Mouse (Mus musculus): ENCODE results near the gene Pjvk. TPM values are rescaled to one million over a fixed set of nuclear protein-coding genes. Genes with fewer than 3 reads are reported as not detected.
A peak's percentile ranks its signal among the peaks of the same experiment; 100 is the strongest.

Pjvk gene
- polyA plus RNA-seq, 1 experiment from 2014 or later, result 1.3 TPM

DNA sequence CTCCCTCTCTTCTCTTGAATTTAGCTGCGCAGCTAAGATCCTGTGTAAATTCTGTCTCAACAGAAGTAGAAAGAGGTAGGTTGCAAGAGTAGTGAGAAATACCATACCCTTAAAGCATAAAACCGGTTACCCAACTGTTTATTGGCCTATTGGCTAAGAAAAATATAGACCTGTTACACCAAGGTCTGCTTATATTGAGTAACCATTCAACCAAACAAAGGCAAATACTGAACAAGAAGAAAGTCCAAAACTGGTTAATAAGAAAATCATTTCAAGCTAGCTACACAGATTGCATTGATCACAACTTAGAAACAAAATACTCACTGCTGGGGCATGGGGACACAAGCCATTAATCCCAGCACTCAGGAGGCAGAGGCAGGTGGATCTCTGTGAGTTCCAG, 8.6 kb upstream of the Pjvk start:
- Histone ChIP-seq H3K9ac (no peak overlapping the region), H3K36me3 (replicated peaks) (peaks cover 84% of the 10 kb centered on the region), H3K4me3 (replicated peaks) (no peak overlapping the region), H3K9me3 (no peaks in the 10 kb centered on the region), H3K4me1 (no peaks in the 10 kb centered on the region), H3K27ac (no peak overlapping the region), H3K27me3 (no peaks in the 10 kb centered on the region), H3K4me2 (no peak overlapping the region)
- no peak for ATAC-seq (ENCODE audit: low FRiP score)
- WGBS, result 94% methylated on average over 2 of the region's 2 CpGs

DNA sequence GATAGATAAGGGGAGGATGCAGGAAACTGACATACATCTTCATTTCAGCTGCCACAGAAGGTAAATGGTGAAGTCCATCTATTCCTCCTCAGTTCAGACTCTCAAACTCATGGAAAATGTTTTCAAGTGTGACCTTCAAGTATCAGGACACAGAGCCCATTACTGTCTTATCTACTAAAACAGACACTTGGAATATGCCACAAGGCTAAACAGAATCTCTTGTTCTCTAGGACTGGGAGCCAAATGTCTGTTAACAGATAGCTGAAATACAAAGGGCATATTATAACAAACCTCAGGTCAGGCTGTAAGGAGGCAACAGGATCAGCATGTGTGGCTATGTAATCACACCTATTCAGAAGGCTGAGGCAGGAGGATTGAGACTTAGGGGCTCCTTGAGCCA, 4.5 kb upstream of the Pjvk start:
- Histone ChIP-seq H3K27ac (no peak overlapping the region), H3K4me1 (peaks cover 13% of the 10 kb centered on the region), H3K9me3 (no peaks in the 10 kb centered on the region), H3K27me3 (no peaks in the 10 kb centered on the region), H3K4me2 (no peak overlapping the region), H3K4me3 (replicated peaks) (no peak overlapping the region), H3K9ac (no peak overlapping the region), H3K36me3 (replicated peaks) (peaks cover 48% of the 10 kb centered on the region)
- ATAC-seq (ENCODE audit: low FRiP score), result no peak

DNA sequence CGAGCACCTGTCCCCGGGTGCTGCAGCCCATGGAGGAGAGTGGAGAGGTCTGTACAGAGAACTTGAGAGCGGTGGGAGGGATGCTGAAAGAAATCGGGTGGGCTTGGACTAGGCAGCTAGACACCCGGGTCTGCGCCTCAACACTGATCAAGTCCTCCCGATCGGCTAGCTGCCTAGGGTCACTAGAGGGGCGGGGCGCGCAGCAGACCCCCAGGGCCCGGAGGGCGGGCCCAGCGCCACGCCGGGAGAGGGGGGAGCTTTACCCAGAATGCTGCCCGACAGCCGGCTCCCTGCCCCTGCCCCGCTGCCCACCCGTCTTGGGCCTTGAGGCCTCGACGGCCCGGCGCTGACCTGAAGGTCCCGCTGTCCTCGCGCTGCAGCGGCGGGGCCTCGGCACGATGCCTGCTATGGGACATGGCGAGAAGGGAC, 821 bp upstream of the Pjvk start:
- Histone ChIP-seq H3K27me3 (no peaks in the 10 kb centered on the region), H3K36me3 (replicated peaks) (peaks cover 14% of the 10 kb centered on the region), H3K4me3 (replicated peaks) (peak overlapping the region; percentile 73), H3K4me2 (peak overlapping the region; percentile 71), H3K9ac (peak overlapping the region; percentile 85), H3K4me1 (peaks cover 15% of the 10 kb centered on the region), H3K27ac (peak overlapping the region; percentile 96), H3K9me3 (no peaks in the 10 kb centered on the region)
- peak; percentile 62; the same call in 1 of the 2 replicates for ATAC-seq (ENCODE audit: low FRiP score)
- WGBS, result 0% methylated on average over 32 of the region's 32 CpGs

DNA sequence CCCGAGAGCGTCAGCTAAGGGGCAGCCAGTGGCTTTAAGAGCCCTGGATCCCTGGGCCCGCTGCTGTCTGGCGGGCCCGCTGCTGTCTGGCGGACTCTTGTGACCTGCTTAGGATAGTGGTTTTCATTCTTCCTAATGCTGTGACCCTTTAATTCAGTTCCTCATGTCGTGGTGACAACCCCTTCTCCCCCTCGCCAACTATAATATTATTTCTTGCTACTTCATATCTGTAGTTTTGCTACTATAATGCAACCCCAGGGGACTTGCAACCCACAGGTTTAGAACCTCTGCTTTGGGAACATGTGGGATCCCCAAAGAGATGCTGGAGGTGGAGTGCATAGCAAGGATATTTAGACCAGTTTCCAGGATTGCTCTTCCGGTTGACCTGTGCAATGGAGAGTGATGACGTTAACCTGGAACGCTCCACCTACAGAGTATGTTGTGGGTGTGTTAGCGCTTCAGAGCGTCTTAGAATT, 428 bp downstream of the Pjvk start:
- Histone ChIP-seq H3K9me3 (no peaks in the 10 kb centered on the region), H3K4me3 (replicated peaks) (peak overlapping the region; percentile 73), H3K4me1 (peaks cover 15% of the 10 kb centered on the region), H3K27ac (peak overlapping the region; percentile 96), H3K4me2 (peak overlapping the region; percentile 71), H3K27me3 (no peaks in the 10 kb centered on the region), H3K36me3 (replicated peaks) (peaks cover 5% of the 10 kb centered on the region; the same call in 1 of the 2 replicates), H3K9ac (peak overlapping the region; percentile 56)
- peak; percentile 25 for ATAC-seq (ENCODE audit: low FRiP score)
- 30% methylated on average over 13 of the region's 13 CpGs for WGBS

DNA sequence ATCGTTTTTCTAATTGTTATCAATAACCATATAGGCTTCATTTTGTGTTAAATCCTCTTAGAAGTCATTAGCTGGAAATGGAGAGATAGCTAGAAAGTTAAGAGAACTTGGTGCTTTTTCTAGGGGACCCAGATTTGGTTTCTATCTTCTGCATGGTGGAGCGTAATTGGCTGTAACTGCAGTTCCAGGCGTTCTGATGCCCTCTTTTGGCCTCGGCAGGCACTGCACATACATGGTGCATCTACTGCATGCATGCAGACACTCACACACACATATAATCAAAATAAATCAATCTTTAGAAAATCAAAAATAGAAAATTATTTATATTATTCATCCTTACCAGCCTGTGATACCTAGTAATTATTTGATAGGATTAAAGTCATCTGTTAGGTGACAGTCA, 4.8 kb downstream of the Pjvk start:
- Histone ChIP-seq H3K4me1 (peaks cover 5% of the 10 kb centered on the region), H3K4me3 (replicated peaks) (no peak overlapping the region), H3K9me3 (no peaks in the 10 kb centered on the region), H3K27ac (no peak overlapping the region), H3K9ac (no peak overlapping the region), H3K27me3 (no peaks in the 10 kb centered on the region), H3K4me2 (no peak overlapping the region), H3K36me3 (replicated peaks) (no peaks in the 10 kb centered on the region)
- 92% methylated on average over 4 of the region's 4 CpGs for WGBS
- no peak for ATAC-seq (ENCODE audit: low FRiP score)

DNA sequence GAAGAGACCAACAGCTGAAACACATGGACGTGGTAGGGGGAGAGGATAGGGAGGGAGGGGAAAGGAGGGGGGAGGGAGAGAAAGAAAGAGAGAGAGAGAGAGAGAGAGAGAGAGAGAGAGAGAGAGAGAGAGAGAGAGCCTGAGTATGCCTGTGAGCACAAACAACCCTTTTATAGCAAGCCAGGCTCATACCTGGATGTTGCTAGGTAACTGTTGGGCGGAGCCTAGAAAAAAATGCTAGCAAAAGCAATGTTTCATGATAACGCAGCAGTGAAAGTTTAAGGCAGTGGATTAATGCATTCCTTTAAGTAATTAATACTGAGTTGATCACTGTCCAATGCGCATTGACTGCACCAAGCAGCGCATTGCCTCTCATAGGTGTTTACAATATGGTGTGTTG, 6.4 kb downstream of the Pjvk start:
- no peak for ATAC-seq (ENCODE audit: low FRiP score)
- Histone ChIP-seq H3K4me3 (replicated peaks) (no peak overlapping the region), H3K27me3 (no peaks in the 10 kb centered on the region), H3K4me1 (no peaks in the 10 kb centered on the region), H3K36me3 (replicated peaks) (no peaks in the 10 kb centered on the region), H3K4me2 (no peak overlapping the region), H3K9ac (no peak overlapping the region), H3K27ac (no peak overlapping the region), H3K9me3 (no peaks in the 10 kb centered on the region)
- WGBS, result 75% methylated on average over 5 of the region's 5 CpGs

DNA sequence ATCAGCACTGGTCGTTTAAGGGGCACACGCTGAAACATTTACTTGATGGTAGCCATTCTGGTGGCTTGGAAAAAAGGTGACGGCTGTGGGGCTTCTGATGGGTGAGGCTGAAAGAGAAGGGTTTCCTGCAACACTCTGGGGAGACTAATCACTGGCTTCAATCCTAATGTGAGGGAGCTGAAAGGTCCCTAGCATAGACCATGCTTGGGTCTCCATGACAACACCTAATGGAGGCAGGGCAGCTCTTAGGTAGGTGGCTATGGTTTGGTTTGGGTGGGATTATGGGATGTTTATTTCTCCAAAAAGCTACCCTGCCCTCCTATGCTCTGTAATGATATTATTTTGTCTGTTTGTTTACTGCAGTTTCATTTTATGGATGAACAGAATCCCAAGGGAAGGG, 7.2 kb downstream of the Pjvk start:
- Histone ChIP-seq H3K4me3 (replicated peaks) (no peak overlapping the region), H3K4me2 (no peak overlapping the region), H3K9me3 (no peaks in the 10 kb centered on the region), H3K9ac (no peak overlapping the region), H3K27me3 (no peaks in the 10 kb centered on the region), H3K27ac (no peak overlapping the region), H3K36me3 (replicated peaks) (no peaks in the 10 kb centered on the region), H3K4me1 (no peaks in the 10 kb centered on the region)
- no peak for ATAC-seq (ENCODE audit: low FRiP score)
- WGBS, result 78% methylated on average over 3 of the region's 3 CpGs

DNA sequence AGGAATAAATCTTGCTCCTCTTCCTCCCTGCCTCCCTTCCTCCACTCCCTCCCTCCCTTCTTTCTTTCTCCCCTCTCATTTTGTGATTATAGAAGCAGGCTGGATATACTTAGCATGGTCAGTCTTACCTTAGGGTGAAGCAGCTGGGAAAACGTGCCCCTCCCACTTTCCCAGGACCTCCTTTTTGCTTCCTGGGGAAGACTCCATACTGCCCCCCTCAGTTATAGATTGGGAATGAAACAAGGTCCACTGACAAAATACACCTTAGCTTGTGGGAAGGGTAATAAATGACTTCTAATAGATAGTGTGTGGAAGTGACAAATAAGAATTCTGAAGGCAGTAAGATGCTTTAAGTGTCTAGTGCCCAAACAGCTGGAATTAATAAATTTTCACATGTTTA, 7.7 kb downstream of the Pjvk start:
- ATAC-seq (ENCODE audit: low FRiP score), result no peak
- 19% methylated on average over 1 of the region's 1 CpGs for WGBS
- no peaks in the 10 kb centered on the region for H3K9me3 ChIP-seq
- H3K9ac ChIP-seq, result no peak overlapping the region
- no peak overlapping the region for H3K4me2 ChIP-seq
- no peaks in the 10 kb centered on the region for H3K36me3 ChIP-seq (replicated peaks)
- H3K27me3 ChIP-seq, result no peaks in the 10 kb centered on the region
- no peak overlapping the region for H3K4me3 ChIP-seq (replicated peaks)
- no peaks in the 10 kb centered on the region for H3K4me1 ChIP-seq
- no peak overlapping the region for H3K27ac ChIP-seq

DNA sequence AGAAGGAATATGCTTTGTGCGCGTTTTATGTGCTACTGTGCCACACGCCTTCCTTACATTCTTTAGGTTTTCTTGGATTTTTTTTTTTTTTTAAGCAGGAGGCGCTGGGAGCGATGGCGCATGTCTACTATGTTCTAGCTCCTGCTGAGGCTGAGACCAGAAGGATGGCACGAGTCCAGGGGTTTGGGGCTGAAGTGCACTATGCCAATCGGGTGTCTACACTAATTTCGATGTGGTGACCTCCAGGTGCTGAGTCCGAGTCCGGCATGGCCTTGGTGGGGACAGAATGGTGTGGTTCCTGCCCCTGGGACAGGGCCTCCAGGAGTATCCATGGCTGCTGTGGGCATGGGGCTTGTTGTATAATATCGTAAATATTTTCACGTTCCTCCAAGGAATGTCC, 10.3 kb downstream of the Pjvk start:
- WGBS, result 85% methylated on average over 13 of the region's 13 CpGs
- Histone ChIP-seq H3K4me3 (replicated peaks) (no peak overlapping the region), H3K27me3 (no peaks in the 10 kb centered on the region)

DNA sequence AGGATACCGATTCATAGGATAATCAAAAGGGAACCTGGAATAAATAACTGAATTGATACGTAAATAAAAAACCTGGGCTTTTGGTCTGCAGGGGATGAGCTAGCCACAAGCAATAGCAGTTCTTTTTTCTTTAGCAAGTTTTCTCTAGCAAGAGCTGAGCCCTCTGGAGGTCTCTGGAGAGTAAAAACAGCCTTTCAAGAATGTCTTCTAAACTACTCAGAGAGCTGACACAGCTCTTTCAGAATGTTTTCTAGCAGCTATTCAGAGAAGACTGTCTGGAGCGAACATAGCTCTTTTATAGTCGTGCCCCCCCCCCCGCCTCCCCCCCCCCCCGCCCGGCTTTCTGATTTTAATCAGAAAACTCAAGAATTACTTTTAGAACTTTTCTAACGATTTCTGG, 11.1 kb downstream of the Pjvk start:
- no peak overlapping the region for H3K27ac ChIP-seq
- H3K4me3 ChIP-seq (replicated peaks), result no peak overlapping the region
- H3K9ac ChIP-seq, result no peak overlapping the region

More for the DNA sequence above, 10.3 kb downstream of the Pjvk start:
- Histone ChIP-seq H3K4me1 (no peaks in the 10 kb centered on the region), H3K9me3 (no peaks in the 10 kb centered on the region), H3K27ac (no peak overlapping the region), H3K4me2 (no peak overlapping the region), H3K36me3 (replicated peaks) (no peaks in the 10 kb centered on the region; the same call in 1 of the 2 replicates), H3K9ac (no peak overlapping the region)
- ATAC-seq (ENCODE audit: low FRiP score), result no peak

DNA sequence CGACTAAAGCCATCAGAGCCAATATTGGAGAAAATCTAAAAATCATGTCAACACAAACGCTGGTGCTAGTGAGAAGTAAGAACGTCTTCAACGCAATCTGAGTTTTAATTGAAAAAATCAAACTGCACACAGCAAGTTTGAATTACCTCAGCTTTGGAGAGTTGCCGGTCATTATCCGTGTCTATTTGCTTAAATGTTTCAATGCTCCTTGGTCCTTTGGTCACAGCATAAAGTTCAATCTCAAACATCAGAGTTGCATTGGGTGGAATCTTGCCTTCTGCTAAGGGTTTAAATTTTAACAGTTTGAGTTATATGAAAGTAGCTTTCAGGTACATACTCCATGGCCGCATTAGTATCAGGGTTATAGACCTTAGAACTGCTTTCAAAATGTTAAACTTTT, 17.3 kb downstream of the Pjvk start:
- no peak overlapping the region for H3K9ac ChIP-seq

More for the DNA sequence above, 11.1 kb downstream of the Pjvk start:
- peaks cover 7% of the 10 kb centered on the region for H3K36me3 ChIP-seq (replicated peaks)
- H3K27me3 ChIP-seq, result no peaks in the 10 kb centered on the region
- no peak overlapping the region for H3K4me2 ChIP-seq
- no peaks in the 10 kb centered on the region for H3K4me1 ChIP-seq
- no peaks in the 10 kb centered on the region for H3K9me3 ChIP-seq
- 62% methylated on average over 4 of the region's 8 CpGs for WGBS
- ATAC-seq (ENCODE audit: low FRiP score), result no peak

DNA sequence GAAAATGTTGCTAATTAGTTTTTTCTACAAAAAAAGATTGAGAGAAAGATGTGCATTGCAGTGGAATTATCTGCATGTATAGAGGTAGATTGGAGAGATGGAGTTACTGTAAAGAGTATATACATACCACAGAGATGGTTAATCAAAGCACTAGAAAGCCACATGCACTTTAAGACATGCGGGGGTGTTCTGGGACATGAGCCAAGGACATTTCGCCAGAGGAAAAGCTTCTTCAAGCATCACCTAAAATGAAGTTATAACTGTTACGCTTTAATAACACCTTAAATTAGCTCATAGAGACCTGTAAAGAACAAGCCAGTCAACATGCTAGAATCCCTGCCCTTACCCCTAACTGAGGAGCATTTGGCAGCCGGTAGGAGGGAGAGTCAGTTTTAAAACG, 18.9 kb downstream of the Pjvk start:
- ATAC-seq (ENCODE audit: low FRiP score), result no peak
- H3K27me3 ChIP-seq, result no peaks in the 10 kb centered on the region
- H3K36me3 ChIP-seq (replicated peaks), result peaks cover 14% of the 10 kb centered on the region
- WGBS, result 87% methylated on average over 5 of the region's 5 CpGs
- H3K9me3 ChIP-seq, result no peaks in the 10 kb centered on the region
- no peak overlapping the region for H3K4me3 ChIP-seq (replicated peaks)
- no peak overlapping the region for H3K4me2 ChIP-seq
- H3K27ac ChIP-seq, result no peak overlapping the region
- H3K9ac ChIP-seq, result no peak overlapping the region
- H3K4me1 ChIP-seq, result peaks cover 6% of the 10 kb centered on the region; the same call in 1 of the 2 replicates

More for the DNA sequence above, 17.3 kb downstream of the Pjvk start:
- 93% methylated on average over 7 of the region's 7 CpGs for WGBS
- H3K4me2 ChIP-seq, result no peak overlapping the region
- H3K36me3 ChIP-seq (replicated peaks), result peaks cover 14% of the 10 kb centered on the region
- no peaks in the 10 kb centered on the region for H3K4me1 ChIP-seq
- no peak for ATAC-seq (ENCODE audit: low FRiP score)
- no peak overlapping the region for H3K27ac ChIP-seq
- no peaks in the 10 kb centered on the region for H3K9me3 ChIP-seq
- H3K27me3 ChIP-seq, result no peaks in the 10 kb centered on the region
- no peak overlapping the region for H3K4me3 ChIP-seq (replicated peaks)

DNA sequence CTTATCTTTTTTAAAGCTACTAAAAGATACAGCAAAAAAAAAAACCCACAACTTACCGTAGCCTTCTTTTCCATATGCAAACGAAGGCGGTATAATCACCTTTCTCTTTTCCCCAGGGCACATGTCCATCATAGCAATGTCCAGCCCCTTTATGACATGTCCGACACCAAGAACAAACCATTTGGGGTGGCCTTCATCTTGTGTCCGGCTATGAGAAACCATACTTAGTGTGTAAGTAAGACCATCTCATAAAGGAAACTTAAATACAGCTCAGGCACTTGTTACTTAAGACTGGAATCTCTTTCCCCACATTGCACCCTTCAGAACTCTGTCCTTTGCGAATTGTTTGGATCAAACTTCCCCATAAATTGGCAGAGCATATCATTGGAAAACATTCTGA, 23.4 kb downstream of the Pjvk start:
- ATAC-seq (ENCODE audit: low FRiP score), result no peak
- Histone ChIP-seq H3K36me3 (replicated peaks) (no peaks in the 10 kb centered on the region), H3K4me3 (replicated peaks) (peak overlapping the region; percentile 44; the same call in 1 of the 2 replicates), H3K9ac (peak overlapping the region; percentile 47; the same call in 1 of the 2 replicates), H3K27ac (no peak overlapping the region), H3K4me2 (peak overlapping the region; percentile 57), H3K27me3 (no peaks in the 10 kb centered on the region), H3K4me1 (peaks cover 28% of the 10 kb centered on the region), H3K9me3 (no peaks in the 10 kb centered on the region)
- 92% methylated on average over 6 of the region's 6 CpGs for WGBS
